Mouse (Mus musculus) forebrain, embryonic 16.5 days (tissue): ENCODE results near the gene Tsga13. TPM values are rescaled to one million over a fixed set of nuclear protein-coding genes. Genes with fewer than 3 reads are reported as not detected.
A peak's percentile ranks its signal among the peaks of the same experiment; 100 is the strongest.

Experiments used
- ATAC-seq: fragments of 200-750 bp; cut with Nextera tagmentation; 2 replicates; pipeline ENCODE4 v1.8.0; 2017; ENCODE audit warnings: mild to moderate bottlenecking, moderate library complexity
- H3K27ac ChIP-seq: fragments of 300-500 bp; sonication (generic); 2 replicates; pipeline ENCODE4 v1.5.1; 2014; ENCODE audit warnings: low read length, control low read depth
- H3K27me3 ChIP-seq: fragments of 300-500 bp; sonication (generic); replicated peaks from 2 replicates; pipeline ENCODE4 v1.6.1; 2014; ENCODE audit warnings: low read length; ENCODE audit not compliant: control insufficient read depth, insufficient read depth
- H3K36me3 ChIP-seq: fragments of 300-500 bp; sonication (generic); 2 replicates; pipeline ENCODE4 v1.6.1; 2014; ENCODE audit not compliant: control insufficient read depth, insufficient read depth
- H3K4me1 ChIP-seq: fragments of 300-500 bp; sonication (generic); replicated peaks from 2 replicates; pipeline ENCODE4 v1.6.1; 2014; ENCODE audit warnings: low read length; ENCODE audit not compliant: control insufficient read depth, insufficient read depth
- H3K4me2 ChIP-seq: fragments of 300-500 bp; sonication (generic); 2 replicates; pipeline ENCODE4 v1.6.1; 2014; ENCODE audit warnings: mild to moderate bottlenecking, low read length, control low read depth
- H3K4me3 ChIP-seq: fragments of 300-500 bp; sonication (generic); replicated peaks from 2 replicates; pipeline ENCODE4 v1.5.1; 2014; ENCODE audit warnings: mild to moderate bottlenecking, low read length, control low read depth
- H3K9ac ChIP-seq: fragments of 300-500 bp; sonication (generic); replicated peaks from 2 replicates; pipeline ENCODE4 v1.6.1; 2014; ENCODE audit warnings: low read depth, low read length, control low read depth
- H3K9me3 ChIP-seq: fragments of 300-500 bp; sonication (generic); 2 replicates; pipeline ENCODE4 v1.6.1; 2016; ENCODE audit warnings: low read length; ENCODE audit not compliant: control insufficient read depth
- WGBS: fragments of 180-500 bp; shearing (Covaris S2); extraction: QIAGEN DNeasy Blood & Tissue Kit; methylation state at CpG from one replicate; pipeline ENCODE4 v1.1.7; 2014; 5-methylcytosine and 5-hydroxymethylcytosine counted together
- polyA plus RNA-seq: library from polyadenylated mRNA; unstranded; fragments of >200 nt; fragmentation: Nextera tagmentation; extraction: Ambion mirVana; gene quantifications from 2 replicates; pipeline ENCODE4 v1.2.1, GENCODE M21; 2015

The Tsga13 gene
- polyA plus RNA-seq, 1 experiment from 2014 or later, result 0.19 TPM

DNA sequence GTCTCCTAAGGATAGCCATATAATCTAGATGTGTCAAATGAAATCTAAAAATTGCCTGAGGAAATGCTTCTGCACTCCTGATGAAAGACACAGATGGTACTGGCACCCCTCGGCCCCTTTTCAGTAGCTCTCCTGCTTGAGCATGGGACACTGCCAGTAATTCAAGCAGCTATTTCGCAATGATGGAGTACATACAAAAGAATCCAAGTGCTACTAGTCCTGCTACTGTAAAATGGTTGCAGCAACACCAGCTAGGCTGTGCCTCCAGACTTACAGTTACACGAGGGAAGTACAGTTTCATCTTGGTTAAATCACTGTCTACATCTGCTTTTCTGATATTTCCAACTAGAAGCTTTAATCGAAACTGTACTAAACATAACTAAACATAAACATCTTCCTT, 31.9 kb downstream of the Tsga13 start:
- Histone ChIP-seq H3K36me3 (peaks cover 3% of the 10 kb centered on the region), H3K4me3 (no peak overlapping the region), H3K4me2 (no peak overlapping the region), H3K9ac (no peak overlapping the region), H3K4me1 (no peaks in the 10 kb centered on the region), H3K27ac (no peak overlapping the region), H3K9me3 (no peaks in the 10 kb centered on the region), H3K27me3 (no peaks in the 10 kb centered on the region)
- ATAC-seq, result peak; percentile 33; the same call in 1 of the 2 replicates
- 70% methylated on average over 4 of the region's 4 CpGs for WGBS

DNA sequence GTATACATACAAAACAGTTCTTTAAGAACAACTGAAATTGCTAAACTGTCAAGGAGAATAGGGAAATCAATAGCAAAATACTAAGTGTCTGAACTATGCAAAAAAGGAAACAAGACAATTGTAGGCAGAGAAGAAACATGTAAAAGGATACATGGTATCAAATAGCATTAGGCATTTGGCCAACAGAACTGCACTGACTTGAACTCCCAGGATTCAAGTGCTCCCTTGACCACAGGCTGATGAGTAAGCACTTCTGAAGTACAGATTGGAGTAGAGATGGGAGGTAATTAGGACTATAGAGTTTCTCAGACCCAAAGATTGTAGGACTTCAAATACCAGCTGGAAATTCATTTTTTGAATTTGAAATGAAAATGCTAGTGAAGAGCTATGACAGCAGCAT, 38.7 kb downstream of the Tsga13 start:
- ATAC-seq, result no peak
- H3K36me3 ChIP-seq, result peaks cover 9% of the 10 kb centered on the region
- no peak overlapping the region for H3K4me2 ChIP-seq
- no peak overlapping the region for H3K4me3 ChIP-seq
- H3K9ac ChIP-seq, result no peak overlapping the region
- H3K4me1 ChIP-seq, result no peaks in the 10 kb centered on the region
- no peaks in the 10 kb centered on the region; the same call in 1 of the 2 replicates for H3K9me3 ChIP-seq
- no peaks in the 10 kb centered on the region for H3K27me3 ChIP-seq
- no peak overlapping the region for H3K27ac ChIP-seq

DNA sequence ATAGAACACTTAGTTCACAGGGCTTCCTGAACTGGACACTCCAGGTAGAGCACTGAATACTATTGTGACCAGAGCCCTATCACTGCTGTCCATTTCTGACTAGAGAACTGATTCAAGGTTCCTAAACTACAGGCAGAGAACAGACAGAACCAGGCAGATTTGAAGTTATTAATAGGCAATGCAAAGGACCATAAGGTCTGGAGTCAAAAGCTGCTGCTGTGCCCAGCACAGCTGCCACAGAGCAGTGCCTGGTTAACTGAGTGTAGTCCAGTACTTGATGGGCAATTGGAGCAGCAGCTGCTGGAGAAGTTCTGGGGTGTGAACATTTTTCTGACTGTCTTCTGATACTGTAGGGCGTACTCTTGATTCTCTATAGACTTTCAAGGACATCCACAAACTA, 48.9 kb downstream of the Tsga13 start:
- H3K9me3 ChIP-seq, result no peaks in the 10 kb centered on the region
- H3K4me3 ChIP-seq, result no peak overlapping the region
- H3K9ac ChIP-seq, result no peak overlapping the region
- H3K4me2 ChIP-seq, result no peak overlapping the region
- no peak overlapping the region for H3K27ac ChIP-seq
- no peak for ATAC-seq
- H3K4me1 ChIP-seq, result no peaks in the 10 kb centered on the region
- 100% methylated on average over 1 of the region's 1 CpGs for WGBS
- H3K27me3 ChIP-seq, result no peaks in the 10 kb centered on the region
- no peaks in the 10 kb centered on the region for H3K36me3 ChIP-seq

DNA sequence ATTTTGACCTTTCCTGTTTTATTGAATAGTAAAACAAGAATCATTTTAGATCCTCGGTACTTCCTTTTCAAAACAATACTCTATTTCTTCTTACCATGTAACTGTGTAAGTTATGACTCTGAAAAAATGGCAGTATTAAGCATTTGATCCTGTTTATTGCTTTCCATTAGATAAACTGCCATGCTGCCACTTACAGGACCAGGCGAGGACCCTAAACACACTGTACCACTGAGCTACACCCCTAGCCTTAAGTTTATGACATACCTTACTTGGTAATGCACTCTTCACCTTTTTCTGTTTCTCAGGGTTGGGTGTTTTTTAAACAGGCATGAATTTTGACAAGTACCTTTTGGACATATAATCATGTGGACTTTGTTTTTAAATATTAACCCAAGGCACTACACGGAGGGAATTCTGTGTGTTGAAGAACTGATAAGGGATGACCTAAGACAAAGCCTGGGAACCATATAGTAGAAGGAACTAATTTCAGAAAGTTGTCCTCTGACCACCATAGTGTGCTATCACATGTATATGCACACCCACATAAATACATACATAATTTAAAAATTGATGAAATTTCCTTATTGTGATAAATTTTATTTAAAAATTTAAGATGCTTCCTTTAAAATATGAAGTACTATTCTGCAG, 50.2 kb downstream of the Tsga13 start:
- Histone ChIP-seq H3K9ac (no peak overlapping the region), H3K4me1 (no peaks in the 10 kb centered on the region), H3K4me3 (no peak overlapping the region), H3K36me3 (no peaks in the 10 kb centered on the region), H3K27ac (no peak overlapping the region), H3K4me2 (no peak overlapping the region), H3K27me3 (no peaks in the 10 kb centered on the region), H3K9me3 (no peaks in the 10 kb centered on the region)
- ATAC-seq, result no peak
- WGBS, result 88% methylated on average over 3 of the region's 3 CpGs

DNA sequence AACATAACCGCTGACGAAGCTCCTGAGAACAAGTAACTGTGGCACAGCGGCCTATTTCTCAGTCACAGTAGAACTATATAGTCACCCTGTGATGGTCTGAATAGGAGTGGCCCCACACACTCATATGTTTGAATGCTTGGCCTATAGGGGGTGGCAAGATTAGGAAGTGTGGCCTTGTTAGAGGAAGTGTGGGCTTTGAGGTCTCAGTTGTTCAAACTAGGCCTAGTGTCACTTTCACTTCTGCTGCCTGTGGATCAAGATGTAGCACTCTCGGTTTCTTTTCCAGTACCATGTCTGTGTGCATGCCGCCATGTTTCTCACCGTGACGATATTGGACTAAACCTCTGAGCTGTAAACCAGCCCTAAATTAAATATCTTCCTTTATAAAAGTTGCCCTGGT, 59.4 kb downstream of the Tsga13 start:
- no peak overlapping the region for H3K4me3 ChIP-seq

DNA sequence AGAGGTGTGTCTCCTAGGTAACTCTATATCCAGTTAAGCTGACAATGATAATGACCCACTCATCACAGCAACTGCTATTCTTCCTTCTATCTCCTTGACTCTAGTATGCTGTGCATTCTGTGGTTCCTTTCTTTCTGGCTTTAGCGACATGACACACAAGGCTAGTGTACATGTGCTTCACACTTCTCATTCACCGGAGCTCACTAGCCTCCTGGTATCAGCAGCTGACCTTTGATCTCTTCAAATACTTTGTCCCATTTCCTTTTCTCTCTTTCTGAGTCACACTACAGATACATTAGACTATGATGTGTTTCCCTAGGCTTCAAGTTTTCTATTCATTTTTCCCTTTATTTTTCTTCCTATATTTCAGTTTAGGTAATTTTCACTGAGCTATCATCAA, 60.2 kb downstream of the Tsga13 start:
- no peaks in the 10 kb centered on the region for H3K27me3 ChIP-seq
- H3K4me3 ChIP-seq, result no peak overlapping the region
- H3K4me1 ChIP-seq, result no peaks in the 10 kb centered on the region
- H3K9ac ChIP-seq, result no peak overlapping the region
- WGBS, result 93% methylated on average over 2 of the region's 2 CpGs
- H3K36me3 ChIP-seq, result no peaks in the 10 kb centered on the region; the same call in 1 of the 2 replicates
- no peak overlapping the region for H3K27ac ChIP-seq
- no peaks in the 10 kb centered on the region for H3K9me3 ChIP-seq
- H3K4me2 ChIP-seq, result no peak overlapping the region
- no peak for ATAC-seq

More for the DNA sequence above, 59.4 kb downstream of the Tsga13 start:
- no peaks in the 10 kb centered on the region for H3K4me1 ChIP-seq
- H3K36me3 ChIP-seq, result no peaks in the 10 kb centered on the region; the same call in 1 of the 2 replicates
- H3K27me3 ChIP-seq, result no peaks in the 10 kb centered on the region
- ATAC-seq, result no peak
- 97% methylated on average over 7 of the region's 7 CpGs for WGBS
- no peak overlapping the region for H3K4me2 ChIP-seq
- H3K9ac ChIP-seq, result no peak overlapping the region
- no peaks in the 10 kb centered on the region for H3K9me3 ChIP-seq
- no peak overlapping the region for H3K27ac ChIP-seq

DNA sequence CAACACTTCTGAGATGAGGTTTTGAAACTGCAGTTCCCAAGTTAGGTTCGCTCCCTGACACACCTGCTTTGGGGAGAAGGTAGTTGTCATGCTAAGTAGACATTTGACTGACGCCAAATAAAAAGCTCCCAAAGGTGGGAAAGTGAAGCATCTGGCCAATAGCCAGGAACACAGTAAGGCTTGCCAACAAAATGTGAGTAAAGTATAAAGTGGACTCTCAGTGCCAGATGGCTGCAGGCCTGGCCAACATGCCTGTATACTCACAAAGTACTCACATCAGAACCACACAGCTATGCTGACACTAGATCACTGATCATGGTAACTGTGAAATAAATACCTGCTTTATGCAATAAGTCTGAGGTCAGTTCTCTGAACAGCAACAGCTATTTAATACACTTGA, 65.6 kb downstream of the Tsga13 start:
- Histone ChIP-seq H3K4me1 (peaks cover 4% of the 10 kb centered on the region), H3K36me3 (no peaks in the 10 kb centered on the region; the same call in 1 of the 2 replicates), H3K27me3 (no peaks in the 10 kb centered on the region), H3K4me2 (no peak overlapping the region), H3K4me3 (no peak overlapping the region), H3K9me3 (no peaks in the 10 kb centered on the region), H3K27ac (no peak overlapping the region), H3K9ac (no peak overlapping the region)
- WGBS, result 39% methylated on average over 2 of the region's 2 CpGs
- no peak for ATAC-seq

Other genes starting within 250 kb of the Tsga13 start
- gene Cep41, start 221.8 kb downstream of the Tsga13 start, polyA plus RNA-seq, result 15.2 and 15.3 TPM in 2 replicates
- gene Mest, start 192.0 kb downstream of the Tsga13 start, polyA plus RNA-seq, result 283 and 328 TPM in 2 replicates
- 27.0 and 31.1 TPM in 2 replicates for gene Copg2, start 18.8 kb downstream of the Tsga13 start, polyA plus RNA-seq
- 0.17 and 0.33 TPM in 2 replicates for gene Klf14, start 43.5 kb upstream of the Tsga13 start, polyA plus RNA-seq